Mouse (Mus musculus) ES-Bruce4 (cell line): ENCODE measurements at regions not wholly inside any gene's neighbourhood (a gene's known extent, or its start where the extent isn't known, plus 50 kb on each side); places are given as distances from the start of the nearest gene placed in this dataset.

ENCODE experiments used
- H3K27ac ChIP-seq: 2 replicates; pipeline ENCODE4 v1.5.1; 2012; ENCODE audit warnings: low read length, inconsistent platforms; ENCODE audit not compliant: insufficient read depth
- H3K27me3 ChIP-seq: 2 replicates; pipeline ENCODE4 v1.6.1; 2012; ENCODE audit warnings: mild to moderate bottlenecking, low read length, inconsistent platforms; ENCODE audit not compliant: control insufficient read depth, poor library complexity, insufficient read depth, severe bottlenecking
- H3K36me3 ChIP-seq: 2 replicates; pipeline ENCODE4 v1.6.1; 2012; ENCODE audit warnings: inconsistent platforms, mild to moderate bottlenecking, low read length, moderate library complexity; ENCODE audit not compliant: control insufficient read depth, poor library complexity, insufficient read depth, severe bottlenecking
- H3K4me1 ChIP-seq: one replicate; pipeline ENCODE4 v1.8.1; 2011; ENCODE audit warnings: low read length; ENCODE audit not compliant: control insufficient read depth, insufficient read depth
- H3K4me3 ChIP-seq: 2 replicates; pipeline ENCODE4 v1.5.1; 2011; ENCODE audit warnings: low read depth, mild to moderate bottlenecking, low read length
- H3K9ac ChIP-seq: 2 replicates; pipeline ENCODE4 v1.6.1; 2012; ENCODE audit warnings: low read depth, mild to moderate bottlenecking, inconsistent platforms; ENCODE audit not compliant: poor library complexity, severe bottlenecking
- H3K9me3 ChIP-seq: replicated peaks from 2 replicates; pipeline ENCODE4 v1.6.1; 2012; ENCODE audit warnings: mild to moderate bottlenecking, low read length, inconsistent platforms; ENCODE audit not compliant: control insufficient read depth, poor library complexity, insufficient read depth, severe bottlenecking
- CTCF ChIP-seq: IDR thresholded peaks from one replicate; pipeline ENCODE4 v1.8.1; 2011; ENCODE audit warnings: low read depth, low read length
- EP300 ChIP-seq: IDR thresholded peaks from 2 replicates; pipeline ENCODE4 v1.6.1; 2011; ENCODE audit warnings: low read depth, low read length; ENCODE audit not compliant: insufficient read depth
- POLR2A ChIP-seq: IDR thresholded peaks from one replicate; pipeline ENCODE4 v1.8.1; 2011; ENCODE audit warnings: low read length; ENCODE audit not compliant: insufficient read depth

DNA sequence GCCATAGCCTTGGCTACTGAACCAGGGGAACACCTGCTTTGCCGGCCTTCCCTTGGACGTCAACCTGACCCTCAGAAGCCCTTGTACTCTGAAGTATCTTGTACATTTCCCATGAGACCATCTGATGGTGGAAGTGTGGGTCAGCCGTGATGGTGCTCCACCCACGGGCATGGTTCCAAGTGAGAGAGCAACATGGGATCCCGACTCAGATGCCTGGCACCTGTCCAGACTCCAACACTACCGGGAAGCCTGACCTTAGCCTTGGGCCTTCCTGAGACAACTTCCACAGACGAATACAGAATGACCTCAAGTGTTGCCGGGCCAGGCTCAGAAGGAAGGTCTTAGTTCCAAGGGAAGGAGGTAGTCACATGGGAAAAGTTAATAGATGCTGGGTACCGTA, 181.0 kb upstream of the Gli2 start:
- H3K36me3 ChIP-seq: no peaks in the 10 kb centered on the region
- H3K4me1 ChIP-seq: no peaks in the 10 kb centered on the region
- H3K27ac ChIP-seq: no peak overlapping the region
- TF ChIP-seq EP300: no peak
- no peak for TF ChIP-seq CTCF
- no peak for TF ChIP-seq POLR2A
- H3K9me3 ChIP-seq: 0 out of 2 replicates have a peak, but pooled peaks cover 4% of the 10 kb centered on the region
- H3K27me3 ChIP-seq: no peaks in the 10 kb centered on the region
- no peak overlapping the region for H3K9ac ChIP-seq
- no peak overlapping the region for H3K4me3 ChIP-seq

- Histone ChIP-seq H3K27me3 (no peaks in the 10 kb centered on the region), H3K9ac (no peak overlapping the region), H3K4me3 (no peak overlapping the region), H3K36me3 (no peaks in the 10 kb centered on the region), H3K9me3 (no peaks in the 10 kb centered on the region), H3K4me1 (no peaks in the 10 kb centered on the region), H3K27ac (no peak overlapping the region)
- no peak for TF ChIP-seq EP300
- no peak for TF ChIP-seq CTCF
- no peak for TF ChIP-seq POLR2A
Observed at GRCm38 (mm10) chr1:119226996-119227395, 173.6 kb upstream of the Gli2 start.

- Histone ChIP-seq H3K36me3 (no peaks in the 10 kb centered on the region), H3K27ac (no peak overlapping the region), H3K27me3 (no peaks in the 10 kb centered on the region), H3K4me3 (no peak overlapping the region), H3K4me1 (no peaks in the 10 kb centered on the region), H3K9me3 (no peaks in the 10 kb centered on the region), H3K9ac (no peak overlapping the region)
- no peak for TF ChIP-seq POLR2A
- no peak for TF ChIP-seq CTCF
- TF ChIP-seq EP300: no peak
Observed at GRCm38 (mm10) chr1:119223876-119224275, 170.5 kb upstream of the Gli2 start.

GRCm38 (mm10) chr1:119221901-119222300, 168.5 kb upstream of the Gli2 start:
- TF ChIP-seq POLR2A: no peak
- no peak for TF ChIP-seq EP300
- TF ChIP-seq CTCF: no peak
- Histone ChIP-seq H3K4me3 (no peak overlapping the region), H3K27ac (no peak overlapping the region), H3K36me3 (no peaks in the 10 kb centered on the region), H3K4me1 (no peaks in the 10 kb centered on the region), H3K9ac (no peak overlapping the region), H3K27me3 (no peaks in the 10 kb centered on the region), H3K9me3 (no peaks in the 10 kb centered on the region)

GRCm38 (mm10) chr1:119221012-119221411, 167.6 kb upstream of the Gli2 start:
- no peaks in the 10 kb centered on the region for H3K9me3 ChIP-seq
- no peak overlapping the region for H3K9ac ChIP-seq
- no peaks in the 10 kb centered on the region for H3K36me3 ChIP-seq
- TF ChIP-seq EP300 (no peak), CTCF (no peak), POLR2A (no peak)
- no peaks in the 10 kb centered on the region for H3K4me1 ChIP-seq
- no peaks in the 10 kb centered on the region for H3K27me3 ChIP-seq
- H3K4me3 ChIP-seq: no peak overlapping the region
- no peak overlapping the region for H3K27ac ChIP-seq

- Histone ChIP-seq H3K36me3 (no peaks in the 10 kb centered on the region), H3K9me3 (no peaks in the 10 kb centered on the region), H3K9ac (no peak overlapping the region), H3K27me3 (no peaks in the 10 kb centered on the region), H3K4me1 (no peaks in the 10 kb centered on the region), H3K27ac (no peak overlapping the region), H3K4me3 (no peak overlapping the region)
- TF ChIP-seq CTCF (no peak), EP300 (no peak), POLR2A (no peak)
Observed at GRCm38 (mm10) chr1:119219817-119220216, 166.4 kb upstream of the Gli2 start.

DNA sequence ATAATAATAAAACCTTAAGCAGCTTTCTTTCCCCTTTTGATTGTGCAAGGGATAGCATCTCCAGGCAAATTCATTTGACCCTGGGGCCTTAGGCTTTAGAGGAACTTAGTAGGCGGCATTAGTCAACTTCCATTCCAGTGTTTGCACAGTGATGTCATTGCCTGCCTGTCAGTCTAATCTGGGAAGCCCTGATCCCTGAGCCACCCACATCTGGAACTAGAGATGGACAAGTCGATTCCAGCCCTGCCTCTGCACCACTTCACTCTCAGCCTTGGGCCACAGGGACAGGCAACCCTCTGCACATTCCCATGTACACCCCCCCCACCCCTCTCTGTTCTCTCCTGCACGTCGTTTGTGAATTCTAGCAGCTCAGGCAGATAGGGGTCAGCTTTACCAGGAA, 164.0 kb upstream of the Gli2 start:
- Histone ChIP-seq H3K27ac (no peak overlapping the region), H3K9ac (no peak overlapping the region), H3K4me3 (no peak overlapping the region), H3K4me1 (no peaks in the 10 kb centered on the region), H3K36me3 (no peaks in the 10 kb centered on the region), H3K9me3 (no peaks in the 10 kb centered on the region), H3K27me3 (no peaks in the 10 kb centered on the region)
- TF ChIP-seq EP300: no peak
- TF ChIP-seq POLR2A: no peak
- no peak for TF ChIP-seq CTCF
